Mouse (Mus musculus): ENCODE measurements around the gene Slc35f4. TPM values are rescaled to one million over a fixed set of nuclear protein-coding genes. Genes with fewer than 3 reads are reported as not detected.
"Not testable (repeated sequence)": the region's sequence is repeated elsewhere in the genome, so short reads cannot be mapped to it uniquely, and the experiment has no call there.

The Slc35f4 gene
- polyA plus RNA-seq, 1 experiment from 2014 or later: 6.4 TPM

DNA sequence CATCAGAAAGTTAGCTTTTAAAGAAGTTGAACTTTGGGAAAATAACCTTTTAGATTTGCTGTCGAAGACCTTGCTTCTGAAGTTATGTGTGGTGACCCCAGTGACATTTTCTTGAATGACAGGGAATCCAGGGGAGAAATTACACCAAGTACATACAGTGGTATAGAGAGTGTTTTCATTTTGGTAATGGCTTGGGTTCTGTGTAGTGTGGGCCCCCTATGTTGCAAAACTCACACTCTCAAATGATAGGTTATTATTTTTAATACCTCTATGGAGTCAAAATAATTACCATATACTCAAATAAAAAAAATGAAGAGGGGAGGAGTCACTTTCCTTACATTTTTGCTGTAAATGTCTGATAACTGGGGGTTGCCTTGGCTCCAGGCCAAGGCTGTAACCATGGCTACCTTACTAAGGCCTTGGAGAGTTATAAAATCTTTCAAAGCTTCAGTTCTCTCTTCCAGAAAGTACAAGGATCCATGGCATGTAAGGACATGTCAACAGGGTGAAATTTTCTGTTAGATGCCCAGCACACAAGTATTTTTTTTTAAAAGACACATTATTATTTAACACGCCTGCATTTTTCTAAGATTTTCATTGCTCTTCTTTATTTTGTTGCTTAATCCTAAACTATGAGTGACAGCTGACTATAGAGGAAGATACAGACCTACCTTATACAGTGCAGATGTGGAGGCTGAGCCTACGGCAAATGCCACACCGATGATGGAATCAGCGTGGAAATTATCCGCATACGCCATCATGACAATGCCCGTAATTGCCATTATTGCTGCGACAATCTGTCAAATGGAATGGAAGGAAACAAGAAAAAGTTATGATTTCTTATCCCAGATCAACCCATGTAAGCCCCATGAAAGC is 220.1 kb downstream of the Slc35f4 start:
- ATAC-seq (replicated peaks): no peak
- no peak overlapping the region for H3K9ac ChIP-seq (replicated peaks)
- H3K36me3 ChIP-seq: no peaks in the 10 kb centered on the region
- H3K4me3 ChIP-seq: no peak overlapping the region
- H3K27me3 ChIP-seq: no peaks in the 10 kb centered on the region
- no peak overlapping the region for H3K27ac ChIP-seq (replicated peaks)
- H3K4me1 ChIP-seq: peaks cover 11% of the 10 kb centered on the region
- no peak overlapping the region for H3K4me2 ChIP-seq (replicated peaks)
- H3K9me3 ChIP-seq: no peaks in the 10 kb centered on the region
- WGBS: 94% methylated on average over 9 of the region's 9 CpGs

DNA sequence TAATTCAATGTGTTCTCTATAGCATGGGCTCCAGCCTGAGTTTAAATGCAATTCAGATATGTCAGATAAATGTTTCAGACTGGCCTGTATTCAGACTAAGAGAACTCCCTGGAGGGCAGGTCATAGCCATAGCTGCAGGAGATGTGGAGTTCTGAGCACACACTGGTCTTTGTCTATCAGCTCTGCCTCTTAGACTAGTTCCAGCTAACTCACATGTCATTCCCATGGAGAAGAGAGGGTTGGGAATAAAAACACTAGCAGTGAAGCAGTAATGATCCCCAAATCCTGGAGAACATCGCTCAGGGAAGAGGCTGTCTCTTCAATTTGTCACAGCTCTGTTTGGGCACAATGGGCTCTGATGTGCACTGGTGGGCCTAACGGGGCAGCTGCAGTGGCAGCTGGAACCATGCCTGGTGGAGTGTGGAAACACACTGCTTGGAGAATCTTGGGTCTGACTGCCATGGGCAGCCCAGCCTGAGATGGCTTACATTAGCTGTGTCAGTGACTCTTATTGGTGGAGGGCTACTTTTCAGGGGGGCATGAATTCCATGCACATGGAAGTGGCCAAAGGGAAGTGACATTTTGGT is 223.5 kb downstream of the Slc35f4 start:
- no peaks in the 10 kb centered on the region for H3K9me3 ChIP-seq
- no peaks in the 10 kb centered on the region for H3K36me3 ChIP-seq
- peaks cover 5% of the 10 kb centered on the region; the same call in 1 of the 2 replicates for H3K4me1 ChIP-seq
- no peak for ATAC-seq (replicated peaks)
- H3K4me3 ChIP-seq: no peak overlapping the region
- WGBS: 48% methylated on average over 2 of the region's 2 CpGs
- no peak overlapping the region for H3K27ac ChIP-seq (replicated peaks)
- no peaks in the 10 kb centered on the region for H3K27me3 ChIP-seq
- no peak overlapping the region for H3K4me2 ChIP-seq (replicated peaks)
- H3K9ac ChIP-seq (replicated peaks): no peak overlapping the region

DNA sequence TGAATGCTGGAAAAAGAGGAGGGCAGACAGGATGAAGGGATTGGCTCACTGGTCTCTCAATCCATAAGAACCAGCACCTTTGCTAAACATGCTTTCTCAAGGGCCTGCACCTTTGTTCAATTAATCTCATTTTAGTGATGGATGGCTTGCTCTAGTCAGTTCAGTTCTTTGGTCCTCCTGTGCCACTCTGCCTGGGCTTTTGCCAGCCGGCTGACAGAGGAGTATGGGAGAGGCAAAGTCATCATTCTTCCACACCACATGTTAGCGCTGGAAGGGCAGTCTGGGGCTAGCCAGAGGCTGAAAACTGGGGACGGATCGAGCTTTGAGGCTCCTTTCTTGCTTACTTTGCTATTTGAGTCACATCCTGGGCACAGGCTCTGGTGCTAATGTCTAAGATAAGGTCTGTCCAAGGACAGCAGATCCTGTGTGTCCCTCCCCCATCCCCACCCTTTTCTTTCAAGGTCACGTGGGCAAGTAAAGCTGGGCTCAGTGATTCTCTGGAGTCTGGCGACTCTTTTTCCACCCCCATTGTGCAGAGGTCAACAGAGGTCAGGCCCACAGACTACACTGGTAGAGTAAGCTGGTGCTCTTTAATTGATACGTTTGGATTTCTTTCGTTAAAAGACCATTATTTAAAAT is 224.7 kb downstream of the Slc35f4 start:
- Histone ChIP-seq H3K4me3 (no peak overlapping the region), H3K9ac (replicated peaks) (no peak overlapping the region), H3K27ac (replicated peaks) (no peak overlapping the region), H3K4me1 (peaks cover 5% of the 10 kb centered on the region; the same call in 1 of the 2 replicates), H3K9me3 (no peaks in the 10 kb centered on the region), H3K27me3 (no peaks in the 10 kb centered on the region), H3K4me2 (replicated peaks) (no peak overlapping the region), H3K36me3 (no peaks in the 10 kb centered on the region)
- 38% methylated on average over 8 of the region's 8 CpGs for WGBS
- no peak for ATAC-seq (replicated peaks)

DNA sequence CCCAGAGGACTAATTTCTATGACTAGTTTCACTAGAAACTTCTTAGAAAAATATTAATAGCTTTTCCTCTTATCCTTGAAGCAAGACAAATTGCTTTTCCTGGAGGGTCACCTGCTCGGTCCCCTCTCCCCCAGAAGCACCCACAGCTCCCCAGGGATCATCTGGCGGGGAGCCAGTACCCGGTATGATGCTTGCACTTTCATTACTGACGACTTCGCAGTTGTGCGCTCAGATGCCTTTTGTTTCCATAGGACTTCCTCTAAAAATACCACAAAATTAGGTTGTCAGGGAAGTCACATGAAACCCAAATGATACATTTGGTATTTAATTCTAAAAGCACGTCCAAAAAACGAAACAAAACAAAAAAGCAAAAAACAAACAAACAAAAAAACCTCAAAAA is 225.5 kb downstream of the Slc35f4 start:
- no peaks in the 10 kb centered on the region for H3K9me3 ChIP-seq
- H3K4me1 ChIP-seq: no peaks in the 10 kb centered on the region
- H3K4me3 ChIP-seq: no peak overlapping the region
- no peaks in the 10 kb centered on the region for H3K27me3 ChIP-seq
- H3K27ac ChIP-seq (replicated peaks): no peak overlapping the region
- no peak overlapping the region for H3K4me2 ChIP-seq (replicated peaks)
- 62% methylated on average over 8 of the region's 8 CpGs for whole genome bisulfite sequencing
- H3K36me3 ChIP-seq: no peaks in the 10 kb centered on the region
- H3K9ac ChIP-seq (replicated peaks): no peak overlapping the region
- ATAC-seq (replicated peaks): no peak

DNA sequence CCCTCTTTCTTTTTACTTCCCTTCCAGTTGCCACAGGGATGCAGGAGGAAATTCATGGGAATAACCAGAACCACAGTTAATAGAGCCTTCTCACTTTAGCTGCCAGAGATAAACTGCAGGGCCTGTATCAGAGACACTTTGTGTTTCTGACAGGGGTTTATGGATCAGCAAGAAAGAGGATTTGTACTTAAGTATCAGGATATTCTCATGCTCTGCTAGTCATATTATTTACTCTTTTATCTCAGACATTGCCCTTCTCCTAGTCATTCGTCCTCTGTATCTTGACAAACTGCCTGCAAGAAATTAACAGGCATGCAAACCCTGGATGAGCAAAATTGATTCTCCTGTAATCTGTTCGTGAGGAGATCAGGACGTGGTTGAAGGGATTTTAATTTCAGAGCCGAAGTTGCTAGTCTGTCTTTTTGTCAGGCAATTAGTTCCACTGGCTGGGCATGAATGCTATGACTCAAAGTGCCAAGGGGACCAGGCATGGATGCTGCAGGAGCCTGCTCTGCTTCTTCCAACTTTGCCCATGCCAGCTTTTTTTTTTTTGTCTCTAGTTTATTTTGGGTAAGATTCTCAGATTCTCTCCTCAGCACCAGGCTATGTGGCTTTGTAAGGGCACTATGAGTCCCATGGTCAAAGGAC is 231.9 kb downstream of the Slc35f4 start:
- ATAC-seq (replicated peaks): peak; percentile 87
- H3K4me1 ChIP-seq: peaks cover 6% of the 10 kb centered on the region
- H3K4me3 ChIP-seq: no peak overlapping the region
- no peak overlapping the region for H3K9ac ChIP-seq (replicated peaks)
- peak overlapping the region; percentile 80 for H3K27ac ChIP-seq (replicated peaks)
- no peaks in the 10 kb centered on the region for H3K36me3 ChIP-seq
- no peaks in the 10 kb centered on the region for H3K9me3 ChIP-seq
- no peak overlapping the region for H3K4me2 ChIP-seq (replicated peaks)
- 6% methylated on average over 4 of the region's 4 CpGs for WGBS
- H3K27me3 ChIP-seq: no peaks in the 10 kb centered on the region

DNA sequence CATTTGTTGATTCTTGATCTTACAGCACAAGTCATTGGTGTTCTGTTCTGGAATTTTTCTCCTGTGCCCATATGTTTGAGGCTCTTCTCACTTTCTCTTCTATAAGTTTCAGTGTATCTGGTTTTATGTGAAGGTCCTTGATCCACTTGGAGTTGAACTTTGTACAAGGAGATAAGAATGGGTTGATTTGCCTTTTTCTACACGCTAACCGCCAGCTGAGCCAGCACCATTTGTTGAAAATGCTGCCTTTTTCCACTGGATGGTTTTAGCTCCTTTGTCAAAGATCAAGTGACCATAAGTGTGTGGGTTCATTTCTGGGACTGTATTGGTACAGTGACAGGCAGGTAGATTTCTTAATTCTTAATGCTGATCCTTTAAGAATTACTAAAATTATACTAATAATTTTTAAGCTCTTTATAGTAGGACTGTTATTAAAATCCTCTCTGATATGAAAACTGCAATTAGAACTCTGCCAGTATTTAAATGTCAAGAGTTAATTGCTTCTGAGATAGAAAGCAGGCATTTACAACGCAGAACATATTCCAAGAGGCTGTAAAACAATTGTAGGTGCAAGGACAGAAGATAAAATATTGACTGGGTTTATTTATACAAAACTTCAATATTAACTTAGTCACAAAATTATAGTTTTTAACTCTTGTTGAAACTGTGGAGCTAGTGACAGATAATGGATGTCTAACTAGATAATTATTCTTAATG is 235.7 kb downstream of the Slc35f4 start:
- Histone ChIP-seq H3K36me3 (no peaks in the 10 kb centered on the region), H3K4me2 (replicated peaks) (no peak overlapping the region), H3K9me3 (no peaks in the 10 kb centered on the region), H3K4me1 (peaks cover 6% of the 10 kb centered on the region), H3K4me3 (no peak overlapping the region), H3K27ac (replicated peaks) (no peak overlapping the region), H3K9ac (replicated peaks) (no peak overlapping the region), H3K27me3 (no peaks in the 10 kb centered on the region)
- no peak for ATAC-seq (replicated peaks)
- 84% methylated on average over 3 of the region's 3 CpGs for WGBS

DNA sequence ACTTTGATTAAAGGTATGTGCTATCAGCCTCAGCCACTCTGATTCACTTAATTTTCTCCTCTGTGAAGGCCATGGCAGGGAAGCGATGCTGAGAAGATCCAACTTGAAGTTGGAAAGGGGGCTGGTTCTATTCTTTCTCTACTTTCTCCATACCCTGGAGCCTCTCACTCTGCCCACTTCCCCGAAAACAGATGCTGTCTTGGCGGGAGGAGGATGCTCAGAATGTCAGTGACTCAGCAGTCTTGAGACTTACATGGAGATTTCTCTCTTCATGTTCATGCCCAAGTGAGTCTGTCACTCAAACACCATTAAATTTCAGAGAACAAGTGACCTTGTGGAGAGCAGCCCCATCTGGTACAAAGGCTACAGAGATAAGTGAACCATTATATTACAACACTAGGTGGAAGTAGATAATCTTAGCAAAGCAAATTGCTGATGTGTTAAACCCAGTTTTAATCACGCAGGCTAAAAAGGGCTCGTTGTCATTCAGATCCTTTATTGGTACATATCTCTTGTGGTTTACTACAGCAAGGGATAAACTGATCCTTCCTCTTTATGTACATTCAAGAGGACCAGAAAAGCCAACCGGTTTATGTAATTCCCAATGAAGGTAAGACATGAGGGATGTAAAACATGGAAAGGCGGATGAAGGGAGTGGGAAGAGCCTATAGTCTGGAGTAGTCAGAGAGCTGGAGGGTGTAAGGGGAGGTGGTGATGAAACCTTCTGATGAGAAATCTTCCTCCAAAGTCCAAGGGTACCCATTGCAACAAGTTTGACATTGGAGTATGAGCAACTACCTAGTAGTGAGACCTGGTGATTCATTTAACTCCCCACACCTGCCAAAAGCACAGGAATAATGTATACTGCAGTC is 241.8 kb downstream of the Slc35f4 start:
- H3K4me2 ChIP-seq (replicated peaks): no peak overlapping the region
- H3K9ac ChIP-seq (replicated peaks): no peak overlapping the region
- ATAC-seq (replicated peaks): no peak
- H3K4me1 ChIP-seq: no peaks in the 10 kb centered on the region
- H3K27me3 ChIP-seq: no peaks in the 10 kb centered on the region
- WGBS: 87% methylated on average over 7 of the region's 7 CpGs
- no peaks in the 10 kb centered on the region for H3K36me3 ChIP-seq
- H3K4me3 ChIP-seq: no peak overlapping the region
- no peak overlapping the region for H3K27ac ChIP-seq (replicated peaks)
- H3K9me3 ChIP-seq: no peaks in the 10 kb centered on the region

DNA sequence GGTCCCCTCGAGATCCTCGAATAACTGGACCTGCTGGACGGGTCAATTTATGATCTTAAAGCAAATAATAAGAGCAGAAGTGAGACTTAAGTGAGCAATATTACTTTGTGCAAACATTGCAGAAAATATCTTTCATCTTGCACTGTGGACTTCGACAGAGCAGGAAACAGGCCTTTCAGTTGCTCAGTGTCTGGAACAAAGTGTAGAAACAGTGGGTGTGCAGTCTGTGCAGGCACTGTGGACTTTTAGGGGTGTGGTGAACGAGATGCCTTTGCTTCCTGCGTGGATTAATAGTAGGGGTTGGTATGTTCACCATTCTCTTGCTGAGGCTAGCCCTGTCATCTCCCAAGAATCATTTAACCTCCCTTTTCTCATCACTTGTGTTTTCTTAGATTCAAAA is 247.0 kb downstream of the Slc35f4 start:
- H3K36me3 ChIP-seq: no peaks in the 10 kb centered on the region
- H3K4me2 ChIP-seq (replicated peaks): no peak overlapping the region
- no peak for ATAC-seq (replicated peaks)
- H3K4me3 ChIP-seq: no peak overlapping the region
- WGBS: 79% methylated on average over 6 of the region's 6 CpGs
- no peak overlapping the region for H3K27ac ChIP-seq (replicated peaks)
- no peaks in the 10 kb centered on the region for H3K9me3 ChIP-seq
- no peaks in the 10 kb centered on the region for H3K4me1 ChIP-seq
- H3K9ac ChIP-seq (replicated peaks): no peak overlapping the region
- no peaks in the 10 kb centered on the region for H3K27me3 ChIP-seq

DNA sequence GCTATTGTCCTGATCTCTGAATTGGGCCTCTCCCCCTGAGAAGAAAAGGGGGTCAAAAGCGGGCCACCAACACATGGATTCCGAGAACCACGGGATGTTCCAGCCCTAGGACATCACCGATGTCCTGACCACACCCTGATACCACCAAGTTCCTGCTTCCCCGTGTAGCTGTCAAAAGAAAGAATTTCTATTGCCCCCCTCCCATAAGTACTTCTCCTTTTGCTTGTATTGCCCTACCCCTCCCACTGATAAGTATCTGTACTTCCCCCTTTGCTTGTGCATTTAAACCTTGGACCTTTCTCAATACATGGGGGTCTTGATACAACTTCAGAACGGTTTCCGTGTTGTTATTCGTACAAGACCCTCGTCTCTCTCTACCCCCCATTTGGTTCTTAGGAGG is 247.4 kb downstream of the Slc35f4 start:
- not testable (repeated sequence) for H3K27ac ChIP-seq (replicated peaks); H3K36me3 ChIP-seq; H3K4me2 ChIP-seq (replicated peaks); H3K9ac ChIP-seq (replicated peaks); H3K4me3 ChIP-seq; H3K9me3 ChIP-seq; ATAC-seq (replicated peaks); H3K27me3 ChIP-seq; H3K4me1 ChIP-seq
- 84% methylated on average over 9 of the region's 9 CpGs for WGBS

DNA sequence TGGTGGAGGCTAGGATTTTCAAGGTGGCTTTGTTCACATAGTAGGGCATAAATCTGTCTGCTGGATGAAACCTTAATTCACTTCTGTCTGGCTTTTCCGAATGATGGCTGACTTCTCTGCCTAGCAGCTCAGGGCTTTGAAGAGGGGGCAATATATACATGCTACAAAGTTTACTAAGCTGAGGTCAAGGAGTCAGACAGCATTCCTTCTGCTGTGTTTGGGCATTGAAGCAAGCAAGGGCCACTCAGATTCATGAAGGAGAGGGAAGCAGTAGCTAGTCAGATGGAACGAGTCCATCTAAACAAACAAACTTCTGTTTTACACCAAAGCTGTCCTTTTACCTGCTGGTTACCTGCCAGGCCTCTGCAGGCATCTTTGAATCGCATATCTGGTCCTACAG is 248.2 kb downstream of the Slc35f4 start:
- H3K4me1 ChIP-seq: no peaks in the 10 kb centered on the region
- no peak overlapping the region for H3K4me3 ChIP-seq
- no peaks in the 10 kb centered on the region for H3K36me3 ChIP-seq
- no peak overlapping the region for H3K4me2 ChIP-seq (replicated peaks)
- no peak for ATAC-seq (replicated peaks)
- H3K9ac ChIP-seq (replicated peaks): no peak overlapping the region
- 82% methylated on average over 3 of the region's 3 CpGs for WGBS
- H3K27me3 ChIP-seq: no peaks in the 10 kb centered on the region
- no peak overlapping the region for H3K27ac ChIP-seq (replicated peaks)
- H3K9me3 ChIP-seq: no peaks in the 10 kb centered on the region

DNA sequence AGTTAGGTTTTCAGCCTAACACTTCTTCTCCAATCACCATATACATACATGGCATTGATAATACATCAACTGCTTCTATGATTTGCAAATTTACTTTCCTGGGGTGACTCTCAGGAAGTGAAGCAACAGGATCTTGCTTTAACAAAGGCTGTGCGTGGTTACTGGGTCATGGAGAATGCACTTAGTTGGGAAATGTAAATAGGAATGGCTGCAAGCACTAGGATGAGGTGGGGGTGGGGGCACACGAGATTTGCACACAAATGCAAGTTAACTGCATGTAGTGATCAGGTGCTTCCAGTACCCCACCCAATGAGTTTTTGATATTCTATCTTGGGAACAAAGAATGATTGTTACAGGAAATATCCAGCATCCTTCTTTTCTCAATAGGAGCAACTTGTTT is 250.5 kb downstream of the Slc35f4 start:
- Histone ChIP-seq H3K27ac (replicated peaks) (no peak overlapping the region), H3K4me2 (replicated peaks) (no peak overlapping the region), H3K4me1 (no peaks in the 10 kb centered on the region), H3K9me3 (no peaks in the 10 kb centered on the region), H3K4me3 (no peak overlapping the region), H3K36me3 (no peaks in the 10 kb centered on the region), H3K27me3 (no peaks in the 10 kb centered on the region), H3K9ac (replicated peaks) (no peak overlapping the region)
- no peak for ATAC-seq (replicated peaks)
- WGBS: 49% methylated on average over 2 of the region's 2 CpGs
